Mouse (Mus musculus) thymus, postnatal 14 days (tissue): ENCODE results near the gene Angptl1.

ENCODE experiments used
- DNase-seq: peaks from one replicate; pipeline ENCODE4 v3.0.0; 2021

The Angptl1 gene

DNA sequence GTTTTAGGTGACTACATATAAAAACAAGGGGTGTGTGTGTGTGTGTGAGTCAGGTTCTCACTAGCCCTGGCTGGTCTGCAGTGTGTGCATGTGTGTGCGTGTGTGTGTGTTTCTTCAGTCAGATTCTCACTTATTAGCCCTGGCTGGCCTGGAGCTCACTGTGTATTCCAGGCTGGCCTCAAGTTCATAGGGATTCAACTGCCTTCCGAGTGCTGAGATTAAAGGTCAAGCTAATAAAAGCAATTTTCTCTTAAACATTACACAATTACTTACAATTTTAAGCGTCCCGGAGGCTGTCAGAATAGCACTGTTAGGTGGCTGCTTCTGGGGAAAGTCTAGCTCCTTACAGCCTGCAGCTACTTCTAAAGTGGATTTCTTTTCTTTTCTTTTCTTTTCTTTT is at the start of gene Angptl1:
Gene Angptl1 (plus strand): TSS at position 386 of the 400 bp plus-strand sequence.
- DNase-seq, result no peak

DNA sequence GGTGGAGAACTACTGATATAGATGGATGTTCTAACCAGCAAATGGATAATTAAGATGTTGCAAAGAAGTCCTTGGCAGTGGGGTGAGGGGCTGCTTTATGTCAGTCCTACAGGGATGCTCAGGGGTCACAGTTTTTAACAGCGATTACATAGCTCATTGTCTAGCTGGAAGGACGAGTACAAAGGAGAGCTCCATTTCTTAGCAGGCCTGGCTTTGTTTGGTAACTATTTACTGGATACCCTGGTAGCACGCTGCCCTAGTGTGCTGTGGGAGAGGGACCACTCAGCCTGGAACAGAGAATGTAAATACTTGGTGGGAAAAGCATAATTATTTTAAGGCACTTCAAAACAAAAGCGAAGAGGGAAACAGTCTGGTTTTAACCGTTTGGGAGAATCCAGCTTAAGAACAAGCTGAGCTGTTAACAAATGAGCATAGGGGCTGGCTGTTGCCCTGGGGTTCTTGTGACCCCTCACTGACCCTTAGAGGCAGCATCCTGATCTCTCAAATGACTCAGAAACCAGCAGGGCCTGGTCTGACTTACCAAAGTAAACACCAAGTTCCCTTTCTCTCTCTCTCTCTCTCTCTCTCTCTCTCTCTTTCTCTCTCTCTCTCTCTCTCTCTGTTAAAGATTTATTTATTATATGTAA is 48.4 kb upstream of the Angptl1 start:
- no peak for DNase-seq

DNA sequence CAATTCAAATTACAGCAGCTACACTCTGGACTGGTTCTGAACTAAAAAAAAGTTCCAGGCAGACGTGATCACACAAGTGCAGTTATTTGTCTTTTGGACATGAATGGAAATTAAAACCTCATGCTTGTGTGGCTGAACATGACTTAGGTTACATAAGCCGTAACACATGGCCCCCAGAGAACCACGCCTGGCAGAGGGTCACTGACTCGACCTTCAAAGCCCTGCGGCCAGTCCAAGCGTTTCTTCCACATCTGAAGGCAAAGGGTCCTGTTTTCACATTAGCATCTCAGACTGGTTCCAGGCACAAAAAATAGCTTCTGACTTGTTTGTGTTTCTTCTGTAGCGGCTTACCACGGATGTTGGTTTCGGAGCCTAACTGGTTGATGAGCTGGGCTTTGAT is 42.1 kb upstream of the Angptl1 start:
- DNase-seq, result no peak

DNA sequence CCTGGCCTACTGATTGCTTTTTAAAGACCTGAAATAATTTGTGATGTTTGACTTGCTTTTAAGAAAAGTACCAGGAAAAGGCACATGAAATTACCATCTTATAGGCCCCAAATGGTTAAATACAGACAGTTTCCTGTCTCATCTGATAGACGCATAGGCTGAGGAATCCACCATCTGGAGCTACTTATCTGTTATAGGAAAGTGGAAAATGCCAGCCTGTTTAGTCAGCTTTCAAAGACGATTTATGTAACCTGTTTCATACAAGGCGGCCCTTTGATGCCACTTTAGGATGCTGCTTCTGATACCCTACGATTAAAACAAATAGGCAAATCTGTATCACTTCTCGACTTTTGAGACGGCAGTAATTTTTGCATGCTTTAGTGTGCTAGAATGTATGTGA is 37.1 kb upstream of the Angptl1 start:
- no peak for DNase-seq

DNA sequence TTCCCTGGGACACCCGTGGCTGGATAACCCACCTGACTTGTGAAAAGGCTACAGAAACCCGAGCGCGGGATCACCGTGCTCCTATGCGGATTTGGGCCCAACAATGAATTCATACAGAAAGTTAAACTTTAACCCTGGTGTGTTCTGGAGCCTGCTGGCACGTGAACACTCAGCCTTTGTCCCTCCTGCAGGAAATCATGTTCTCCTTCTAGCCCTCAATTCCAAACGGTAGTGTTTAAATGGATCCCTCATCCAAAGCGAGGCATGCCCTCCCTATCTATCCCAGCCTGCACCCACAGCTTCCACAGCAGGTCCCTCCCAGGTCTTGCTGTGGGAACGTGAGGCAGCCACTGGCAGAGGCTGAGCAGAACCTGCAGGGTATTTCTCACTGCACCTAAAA is 30.0 kb upstream of the Angptl1 start:
- DNase-seq, result no peak

DNA sequence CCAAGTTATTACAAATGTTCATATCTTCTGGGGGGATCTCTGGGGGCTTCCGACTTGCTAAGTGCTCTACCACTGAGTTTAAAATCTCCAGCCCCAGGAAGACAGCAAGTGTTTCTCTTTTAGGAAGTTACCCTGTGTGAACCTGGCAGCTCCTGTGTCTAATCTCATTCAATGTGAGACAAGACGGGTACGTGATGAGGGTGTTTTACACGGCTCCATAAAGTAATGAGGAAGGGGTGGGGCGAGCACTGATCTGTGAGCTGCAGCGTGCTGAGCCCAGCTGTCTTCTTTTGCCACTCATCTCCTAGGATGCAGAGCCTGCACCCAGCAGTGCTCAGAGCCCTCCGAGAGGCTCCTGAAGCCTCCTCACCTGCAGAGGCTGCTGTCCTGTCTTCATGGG is 26.4 kb upstream of the Angptl1 start:
- no peak for DNase-seq

DNA sequence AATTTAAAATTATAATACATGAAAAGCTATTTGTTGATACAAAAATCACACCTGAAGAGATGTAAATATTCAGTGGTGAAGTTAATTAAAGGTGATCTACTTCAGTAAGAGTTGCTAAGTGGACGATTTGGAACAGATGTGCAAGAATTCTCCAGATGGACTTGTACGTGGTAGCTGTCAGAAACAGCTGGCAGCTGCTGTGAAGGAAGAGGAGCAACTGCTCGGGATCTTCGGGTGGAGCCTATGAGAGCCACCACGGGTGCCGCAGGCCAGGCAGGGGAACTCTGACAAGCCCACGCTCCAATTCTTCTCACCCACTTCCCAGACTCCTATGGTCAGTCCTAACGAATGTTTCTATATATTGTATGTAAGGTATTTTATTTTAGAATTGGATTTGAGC is 25.6 kb upstream of the Angptl1 start:
- no peak for DNase-seq

DNA sequence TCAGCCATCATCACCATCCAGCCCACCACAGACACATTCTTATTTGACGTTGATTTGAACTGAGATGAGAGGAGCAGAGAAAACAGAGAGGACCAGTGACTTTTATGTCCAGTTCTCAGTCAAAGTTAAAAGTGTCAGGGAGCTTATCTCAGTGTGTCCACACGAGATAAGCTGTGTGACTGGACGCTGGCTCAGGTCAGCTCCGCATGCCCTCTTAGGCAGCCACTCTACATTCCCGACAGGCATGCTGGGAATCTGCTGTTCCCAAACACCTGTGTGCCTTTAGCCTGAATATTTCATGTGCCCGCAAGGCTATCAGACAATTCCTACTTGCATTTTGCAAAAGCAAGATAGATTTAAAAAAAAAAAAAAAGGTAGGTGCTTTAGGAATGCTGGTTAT is 24.9 kb upstream of the Angptl1 start:
- no peak for DNase-seq

DNA sequence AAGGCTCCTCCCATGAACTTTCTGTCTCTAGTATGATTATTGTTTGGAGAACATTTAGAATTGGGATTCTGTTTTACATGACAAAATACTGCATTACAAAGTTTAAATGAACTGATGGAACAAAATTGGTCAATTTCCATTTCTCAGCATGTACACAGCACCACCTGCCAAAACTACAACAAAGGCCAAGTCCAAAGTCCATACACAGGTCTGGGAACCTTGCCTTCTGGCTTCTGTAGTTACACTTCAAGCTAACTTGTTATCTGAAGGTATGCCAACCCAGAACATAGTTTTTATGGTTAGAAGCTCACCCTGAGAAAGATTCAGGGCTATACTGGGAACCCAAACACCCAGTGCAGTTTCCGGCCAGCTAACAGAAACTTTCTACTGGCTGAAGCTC is 19.1 kb upstream of the Angptl1 start:
- no peak for DNase-seq

DNA sequence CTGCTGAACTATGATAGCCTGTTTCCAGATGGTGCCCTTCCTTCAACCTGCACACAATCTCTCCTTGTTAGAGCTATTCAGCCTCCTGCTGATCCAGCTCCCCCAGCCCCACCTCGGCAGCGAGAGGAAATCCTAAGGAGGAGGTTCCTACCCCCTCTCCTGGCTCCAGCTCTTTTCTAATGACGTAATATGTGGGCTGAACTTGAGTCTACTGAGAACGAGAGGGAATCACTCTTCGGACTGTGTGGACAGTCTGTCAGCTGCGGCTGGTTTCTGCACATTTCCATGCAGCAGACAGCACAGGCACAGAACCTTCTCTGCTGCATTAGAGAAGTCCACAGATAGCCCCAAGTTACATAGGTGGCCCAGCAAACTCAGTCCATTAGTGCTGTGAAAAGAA is 333 bp downstream of the Angptl1 start:
- no peak for DNase-seq

DNA sequence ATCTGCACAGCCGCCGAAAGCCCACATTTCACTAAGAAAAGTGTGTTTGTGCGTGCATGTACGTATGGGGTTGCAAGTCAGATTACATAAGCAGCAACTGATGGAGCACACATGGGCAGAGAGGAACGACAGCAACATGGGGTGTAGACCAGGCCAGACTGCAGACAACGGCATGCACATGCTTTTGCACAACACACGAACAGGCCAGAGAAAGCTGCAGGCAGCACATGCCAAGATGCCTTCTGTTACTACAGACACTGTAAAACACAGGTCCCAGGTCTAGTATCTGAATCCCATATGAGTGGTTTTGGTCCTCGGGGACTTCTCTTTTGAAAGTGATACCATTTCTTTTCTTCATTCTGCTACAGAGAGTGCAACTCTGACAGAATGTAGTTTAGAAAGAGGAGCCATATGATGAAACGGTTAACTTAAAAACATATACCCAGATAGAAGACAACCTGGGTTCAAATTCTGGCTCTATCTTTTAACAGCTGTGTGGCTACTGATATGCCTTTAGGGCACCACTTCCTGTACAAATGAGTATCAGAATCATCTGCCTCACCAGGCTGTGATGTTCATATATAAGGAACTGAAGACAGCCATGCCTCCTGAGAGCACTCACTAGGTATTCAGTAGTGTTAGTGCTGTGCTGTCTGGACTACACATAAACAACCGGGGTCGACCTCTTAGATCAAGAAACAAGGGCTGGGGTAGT is 3.4 kb downstream of the Angptl1 start:
- no peak for DNase-seq

DNA sequence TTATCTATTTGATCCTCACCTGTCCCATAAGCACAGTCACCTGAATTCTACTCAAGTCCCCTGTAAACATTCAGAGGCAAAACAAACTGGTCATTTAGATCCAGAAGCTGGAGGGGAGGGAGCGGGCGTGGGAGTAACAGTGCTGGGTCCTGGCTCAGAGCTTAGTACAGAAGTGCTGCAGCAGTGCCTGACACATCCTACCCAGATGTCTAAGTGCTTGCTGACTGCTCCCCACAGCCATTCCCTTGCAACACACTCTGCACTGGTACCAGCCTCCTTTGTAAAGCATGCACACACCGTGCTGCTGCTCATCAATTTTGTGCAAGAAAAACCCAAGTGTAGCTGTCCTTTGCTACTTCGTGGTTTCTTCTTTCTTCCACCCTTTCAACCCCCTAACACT is 8.7 kb downstream of the Angptl1 start:
- no peak for DNase-seq

DNA sequence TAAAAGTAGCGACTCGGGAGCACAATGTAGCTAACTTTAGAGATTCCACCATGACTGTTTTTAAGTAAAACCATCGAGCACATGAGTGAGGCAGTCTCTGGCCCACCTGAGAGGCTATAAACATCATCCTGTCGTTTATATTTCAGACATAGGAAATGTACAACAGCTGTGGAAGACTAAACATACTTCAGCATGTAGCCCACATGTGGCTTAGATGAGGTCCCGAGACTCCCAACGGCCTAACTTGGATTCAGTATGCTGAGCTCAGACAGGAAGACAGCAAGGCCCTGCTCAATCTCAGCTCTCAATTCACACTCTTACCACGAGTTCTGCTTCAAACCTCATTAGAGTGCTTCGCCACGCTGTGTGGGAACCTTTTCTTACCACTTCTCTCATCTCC is 14.0 kb downstream of the Angptl1 start:
- no peak for DNase-seq

DNA sequence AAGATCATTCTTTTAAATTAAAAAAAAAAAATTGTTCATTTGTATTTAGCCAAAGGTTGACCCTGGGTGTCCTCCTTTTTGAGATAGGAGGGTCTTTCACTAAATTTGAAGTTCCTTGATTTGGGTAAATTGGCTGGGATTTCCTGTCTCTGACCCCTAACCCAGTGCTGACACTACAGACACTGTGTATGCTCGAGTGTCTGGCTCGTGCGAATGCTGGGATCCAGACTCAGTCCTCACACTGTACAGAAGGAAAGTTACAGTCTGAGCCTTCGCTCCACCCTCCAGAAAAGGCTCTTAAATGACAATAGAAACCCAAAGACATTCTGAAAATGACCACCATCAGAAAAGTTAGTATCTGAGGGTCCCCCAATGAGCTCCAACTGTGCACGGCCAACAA is 14.5 kb downstream of the Angptl1 start:
- DNase-seq, result no peak

DNA sequence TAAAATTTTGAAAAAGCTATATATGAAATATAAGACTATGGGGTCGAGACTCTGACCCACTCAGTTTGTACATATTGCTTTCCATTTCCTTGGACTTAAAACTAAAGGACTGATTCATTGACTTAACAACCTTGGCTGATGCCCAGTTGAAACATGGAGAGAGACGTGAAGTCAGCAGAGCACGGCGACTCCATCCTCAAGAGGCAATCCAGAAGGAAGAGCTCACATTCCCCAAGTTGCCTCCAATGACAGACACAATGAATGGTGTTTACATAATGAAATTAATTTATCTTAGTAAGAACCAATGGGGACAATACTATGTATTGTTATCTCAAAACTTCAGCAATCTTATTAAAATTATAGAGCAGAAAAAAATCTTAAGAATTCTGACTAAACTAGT is 16.2 kb downstream of the Angptl1 start:
- no peak for DNase-seq

DNA sequence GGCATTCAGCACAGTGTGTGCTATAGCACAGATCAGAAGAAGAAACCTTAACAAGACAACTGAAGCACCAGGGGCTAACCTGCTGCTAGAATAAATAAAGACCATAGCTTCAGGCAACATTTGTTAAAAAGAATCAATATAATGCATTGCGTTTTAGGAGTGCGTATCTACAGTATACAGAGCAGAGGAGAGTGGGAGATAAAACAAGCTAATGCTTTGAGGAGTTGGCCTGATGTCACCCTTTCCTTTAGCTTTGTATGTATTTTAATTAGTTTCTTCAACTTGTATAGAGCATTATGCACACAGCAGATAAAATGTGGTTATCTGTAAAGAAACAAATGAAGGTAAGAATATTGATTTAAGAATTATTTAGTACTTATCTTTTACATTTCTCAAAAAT is 18.3 kb downstream of the Angptl1 start:
- DNase-seq, result no peak

DNA sequence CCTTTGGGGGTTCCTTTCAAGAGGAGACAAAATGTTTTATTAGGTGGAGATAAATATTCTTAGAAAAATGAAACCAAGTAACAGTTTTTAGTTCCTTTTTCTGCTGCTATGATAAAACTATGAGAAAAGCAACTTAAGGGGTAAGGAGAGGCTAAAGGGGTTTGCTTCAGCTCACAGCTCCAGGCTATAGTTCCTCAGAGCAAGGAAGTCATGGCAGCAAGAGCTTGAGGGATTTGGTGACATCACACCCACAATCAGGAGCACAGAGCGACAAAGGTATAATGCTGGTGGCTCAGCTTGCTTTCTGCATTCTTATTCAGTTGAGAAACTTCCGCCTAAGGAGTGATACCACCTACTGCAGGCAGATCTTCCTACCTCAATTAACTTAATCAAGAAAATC is 20.8 kb downstream of the Angptl1 start:
- no peak for DNase-seq

DNA sequence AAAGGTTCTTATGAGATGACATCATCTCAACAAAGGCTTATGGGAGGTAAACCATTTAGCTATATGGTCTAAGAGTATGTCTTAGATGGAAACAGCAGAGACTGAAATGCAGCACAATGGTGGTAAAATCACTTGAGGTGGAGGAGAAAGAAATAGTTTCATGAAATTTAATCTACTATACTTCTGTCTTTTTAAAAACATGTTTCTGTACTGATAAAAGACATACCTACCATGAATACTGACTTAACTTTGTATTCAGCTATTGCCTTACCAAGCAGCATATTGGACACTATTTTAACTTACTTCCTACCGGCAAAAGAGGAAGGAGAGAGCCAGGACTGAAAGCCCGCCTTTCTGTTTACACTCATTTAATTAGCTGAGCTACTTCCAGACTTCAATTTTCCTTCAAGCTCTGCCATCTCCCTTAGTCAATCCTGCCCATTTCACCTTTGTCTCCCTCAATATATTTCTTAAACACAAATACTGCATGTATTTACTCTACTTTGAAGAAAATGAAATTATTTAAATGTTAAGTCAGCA is 21.4 kb downstream of the Angptl1 start:
- no peak for DNase-seq

DNA sequence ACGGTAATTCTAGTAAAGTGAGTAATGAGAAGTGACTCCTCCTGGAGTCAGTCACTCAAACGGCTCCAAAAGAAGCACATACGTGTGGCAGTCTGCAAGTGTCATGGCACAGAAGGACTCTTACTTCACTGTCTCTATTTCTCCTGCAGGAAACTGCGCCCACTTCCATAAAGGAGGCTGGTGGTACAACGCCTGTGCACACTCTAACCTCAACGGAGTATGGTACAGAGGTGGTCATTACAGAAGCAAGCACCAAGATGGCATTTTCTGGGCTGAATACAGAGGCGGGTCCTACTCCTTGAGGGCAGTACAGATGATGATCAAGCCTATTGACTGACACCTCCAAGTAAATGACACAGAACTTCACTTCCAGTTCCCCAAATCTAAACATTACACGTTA is 21.9 kb downstream of the Angptl1 start:
- no peak for DNase-seq

DNA sequence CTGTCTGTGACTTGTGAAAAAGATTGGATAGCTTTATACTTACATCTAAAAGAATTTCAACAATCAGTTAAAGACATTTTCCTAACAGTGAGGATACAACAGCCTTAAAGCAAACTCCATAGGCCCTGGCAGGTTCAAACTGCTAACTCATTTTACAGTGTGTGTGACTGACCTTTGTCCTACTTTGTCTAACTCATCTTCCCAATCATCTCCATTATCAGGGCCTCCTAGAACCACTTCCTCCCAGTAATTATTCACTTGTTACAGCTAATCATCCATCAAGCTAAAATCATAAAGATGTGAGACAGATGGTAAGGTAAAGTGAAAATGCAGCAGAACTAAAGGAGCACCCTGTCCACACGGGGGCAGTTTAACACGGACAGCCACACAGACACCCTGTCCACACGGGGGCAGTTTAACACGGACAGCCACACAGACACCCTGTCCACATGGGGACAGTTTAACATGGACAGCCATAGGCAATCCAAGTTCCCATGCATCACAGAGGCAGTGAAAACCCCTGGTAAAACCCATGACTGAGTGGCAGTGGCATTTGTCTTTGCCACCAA is 23.2 kb downstream of the Angptl1 start:
- DNase-seq, result no peak

DNA sequence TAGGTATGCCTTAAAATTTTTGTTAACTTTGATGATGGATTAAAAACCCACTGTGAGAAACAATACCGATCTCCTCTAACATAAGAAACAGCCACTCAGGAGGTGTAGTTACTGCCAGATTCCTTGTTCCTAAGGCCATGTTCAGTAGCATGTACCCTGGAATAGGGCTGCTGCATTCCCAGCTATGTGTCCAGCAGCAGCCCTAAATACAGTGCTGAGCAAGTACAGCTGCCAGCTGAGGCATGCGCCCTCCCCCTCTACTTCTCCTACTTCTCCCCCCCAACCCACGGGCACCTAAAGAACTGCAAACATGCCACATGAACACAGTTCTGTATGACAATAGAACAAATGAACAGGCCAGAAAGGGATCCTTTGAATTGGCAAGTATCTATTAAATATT is 25.4 kb downstream of the Angptl1 start:
- no peak for DNase-seq

DNA sequence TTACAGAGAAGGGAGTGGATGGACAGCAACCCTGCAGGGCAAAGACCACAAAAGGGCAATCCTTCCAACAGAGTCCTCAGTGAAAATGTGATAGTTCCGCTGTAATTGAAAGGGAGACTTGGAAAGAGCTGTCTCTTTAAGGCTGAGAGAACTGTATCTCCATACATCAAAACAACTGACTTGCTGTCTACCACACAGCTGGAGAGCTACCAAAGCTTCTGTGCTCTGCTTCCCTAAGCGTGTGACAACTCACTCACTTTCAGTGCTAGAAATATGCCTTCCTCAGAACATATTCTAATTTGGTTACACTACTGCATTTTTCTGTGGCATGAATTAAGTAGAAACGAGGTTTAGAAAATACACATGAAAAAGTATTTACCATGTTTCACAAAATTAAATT is 25.9 kb downstream of the Angptl1 start:
- DNase-seq, result no peak

DNA sequence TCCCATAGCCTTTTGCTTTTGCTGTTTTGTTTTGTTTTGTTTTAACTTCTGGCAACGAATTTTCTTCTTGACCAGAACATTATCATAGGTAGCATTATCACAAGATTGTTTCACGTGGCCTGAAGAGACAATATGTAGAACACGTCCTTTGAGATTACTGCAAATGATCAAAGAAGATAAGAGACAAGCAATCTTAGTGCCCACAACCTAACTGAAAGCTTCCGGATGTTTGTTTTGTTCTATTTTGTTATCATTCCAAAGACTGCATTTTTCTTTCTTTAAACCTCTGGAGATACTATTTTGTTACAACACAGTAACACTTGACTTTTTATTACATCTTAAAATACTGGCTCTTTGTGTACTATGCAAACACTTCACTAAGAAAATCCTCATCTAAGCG is 31.7 kb downstream of the Angptl1 start:
- no peak for DNase-seq

DNA sequence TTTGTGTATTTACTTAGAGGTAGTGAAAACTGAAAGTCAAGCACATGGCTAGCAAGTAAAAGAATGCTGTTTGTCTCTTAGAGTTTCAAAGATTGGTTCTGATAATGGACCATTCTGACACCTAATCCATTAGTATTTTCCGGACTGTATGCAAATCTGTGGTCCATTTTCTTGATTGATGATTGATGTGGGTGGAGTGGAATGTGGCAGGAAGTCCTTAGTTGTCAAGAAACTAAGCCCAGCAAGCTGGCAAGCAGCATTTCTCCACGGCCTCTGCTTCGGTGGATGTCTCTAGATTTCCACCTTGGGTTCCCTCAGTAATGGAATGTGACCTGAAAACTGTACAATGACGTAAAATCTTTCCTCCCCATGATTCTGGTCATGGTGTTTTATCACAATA is 32.3 kb downstream of the Angptl1 start:
- DNase-seq, result no peak

DNA sequence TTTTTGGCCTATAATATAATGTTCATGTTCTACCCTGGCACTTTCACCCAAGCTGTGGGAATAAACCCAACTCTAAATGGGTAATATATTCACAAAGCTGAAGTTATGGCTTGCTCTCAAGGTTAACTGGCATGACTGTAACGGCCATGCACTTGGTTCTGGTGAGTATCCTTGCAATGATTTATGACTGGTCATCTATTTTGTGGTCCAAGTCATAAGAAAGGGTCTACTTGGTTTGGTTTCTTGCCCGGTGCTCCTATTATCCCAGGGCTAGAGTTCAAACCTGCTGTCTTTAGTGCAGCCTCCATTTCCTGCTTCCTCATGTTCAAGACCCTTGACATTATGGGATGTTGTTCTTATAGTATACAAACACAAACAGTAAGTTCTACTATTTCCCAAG is 46.4 kb downstream of the Angptl1 start:
- no peak for DNase-seq
